Mouse (Mus musculus) kidney, postnatal 4 days (tissue): ENCODE data around the gene Dgcr8.

Source experiments
- DNase-seq, 2 experiments: peaks; one replicate each; pipeline ENCODE4 v3.0.0; 2021; ENCODE audit warnings: mixed read lengths in 2 of 2

Gene Dgcr8

GRCm38 (mm10) chr16:18248433-18249363 is 40.3 kb downstream of the Dgcr8 start, which contains the start of the genes Trmt2a and Ranbp1:
Gene Trmt2a (plus strand): TSS chr16:18248679.
Gene Ranbp1 (minus strand): TSS chr16:18248732.
- DNase-seq, result peak; percentile 99 to 100

GRCm38 (mm10) chr16:18247521-18248399 is 41.3 kb downstream of the Dgcr8 start:
- peak in 1 of 2 experiments; percentile 60 for DNase-seq

- DNase-seq, result no peak
These were observed 47.5 kb downstream of the Dgcr8 start for GRCm38 (mm10) chr16:18241581-18241980.

GRCm38 (mm10) chr16:18236676-18237501 is 52.2 kb downstream of the Dgcr8 start:
- no peak for DNase-seq

- peak; percentile 77 to 86 for DNase-seq
These were observed 53.5 kb downstream of the Dgcr8 start for GRCm38 (mm10) chr16:18235389-18236065.

GRCm38 (mm10) chr16:18234671-18235388 is 54.2 kb downstream of the Dgcr8 start, which contains the start of gene Zdhhc8:
Gene Zdhhc8 (minus strand): TSS chr16:18235136.
- DNase-seq, result peak; percentile 84 to 89

GRCm38 (mm10) chr16:18233919-18234670 is 55.0 kb downstream of the Dgcr8 start:
- peak in 1 of 2 experiments; percentile 46 for DNase-seq

- no peak for DNase-seq
These were observed 55.6 kb downstream of the Dgcr8 start for GRCm38 (mm10) chr16:18233451-18233850.

- DNase-seq, result no peak
These were observed 57.6 kb downstream of the Dgcr8 start for GRCm38 (mm10) chr16:18231451-18231850.

GRCm38 (mm10) chr16:18231047-18231446 is 58.0 kb downstream of the Dgcr8 start:
- no peak for DNase-seq

GRCm38 (mm10) chr16:18230617-18231016 is 58.4 kb downstream of the Dgcr8 start:
- no peak for DNase-seq

- DNase-seq, result peak; percentile 30 to 31
These were observed 59.4 kb downstream of the Dgcr8 start for GRCm38 (mm10) chr16:18229622-18230021.

- DNase-seq, result no peak
These were observed 60.2 kb downstream of the Dgcr8 start for GRCm38 (mm10) chr16:18228856-18229255.

- DNase-seq, result no peak
These were observed 61.1 kb downstream of the Dgcr8 start for GRCm38 (mm10) chr16:18227897-18228422.

GRCm38 (mm10) chr16:18227187-18227586 is 61.9 kb downstream of the Dgcr8 start:
- no peak for DNase-seq

- no peak for DNase-seq
These were observed 66.9 kb downstream of the Dgcr8 start for GRCm38 (mm10) chr16:18222188-18222587.

GRCm38 (mm10) chr16:18221543-18221898 is 67.5 kb downstream of the Dgcr8 start:
- DNase-seq, result no peak

- DNase-seq, result no peak
These were observed 68.0 kb downstream of the Dgcr8 start for GRCm38 (mm10) chr16:18220856-18221542.

GRCm38 (mm10) chr16:18220001-18220400 is 69.0 kb downstream of the Dgcr8 start:
- peak; percentile 61 to 70 for DNase-seq
